Mouse (Mus musculus) embryo, embryonic 10 days (tissue): Measurements from ENCODE around the gene Gm37240.
"Not testable (repeated sequence)": the region's sequence is repeated elsewhere in the genome, so short reads cannot be mapped to it uniquely, and the experiment has no call there.

ENCODE experiments used
- DNase-seq: peaks from one replicate; pipeline ENCODE4 v3.0.0-alpha.2; 2015; ENCODE audit warnings: low spot score

Gene Gm37240

DNA sequence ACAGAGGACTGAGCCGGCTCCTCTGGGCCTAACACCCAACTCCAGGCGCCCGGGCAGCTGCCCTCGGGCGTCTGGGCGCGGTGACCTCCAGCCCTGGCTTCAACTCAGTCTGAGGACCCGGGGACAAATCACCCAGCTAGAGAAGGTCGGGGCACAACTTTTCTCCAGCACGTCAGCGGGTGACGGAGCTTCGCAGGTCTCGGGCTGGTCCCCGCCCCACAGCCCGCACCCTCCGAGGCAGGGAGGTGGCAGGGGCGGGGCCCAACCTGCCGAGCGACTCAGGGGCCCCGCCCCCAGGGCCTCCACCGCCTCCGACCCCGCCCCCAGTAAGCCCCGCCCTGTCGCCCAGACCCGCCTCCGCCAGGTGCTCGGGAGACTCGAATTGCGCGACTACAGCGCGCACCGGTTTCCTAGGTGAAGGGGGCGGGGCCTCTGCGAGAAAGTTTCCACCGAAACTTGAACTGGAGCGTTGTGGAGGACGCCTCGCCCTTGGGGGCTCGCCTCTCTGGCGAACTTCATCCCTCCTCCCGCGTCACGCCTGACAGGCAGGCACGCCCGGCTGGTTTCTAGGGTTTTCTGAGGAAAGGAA lies at the start of gene Gm37240, which contains the start of gene Glt28d2:
Gene Gm37240 (minus strand): TSS at position 280 of the 589 bp plus-strand sequence.
Gene Glt28d2 (minus strand): TSS at position 278 of the 589 bp plus-strand sequence.
- DNase-seq = peak; percentile 79

- no peak for DNase-seq
Measured at GRCm38 (mm10) chr3:85933586-85933985, 46.3 kb upstream of the Gm37240 start.

DNA sequence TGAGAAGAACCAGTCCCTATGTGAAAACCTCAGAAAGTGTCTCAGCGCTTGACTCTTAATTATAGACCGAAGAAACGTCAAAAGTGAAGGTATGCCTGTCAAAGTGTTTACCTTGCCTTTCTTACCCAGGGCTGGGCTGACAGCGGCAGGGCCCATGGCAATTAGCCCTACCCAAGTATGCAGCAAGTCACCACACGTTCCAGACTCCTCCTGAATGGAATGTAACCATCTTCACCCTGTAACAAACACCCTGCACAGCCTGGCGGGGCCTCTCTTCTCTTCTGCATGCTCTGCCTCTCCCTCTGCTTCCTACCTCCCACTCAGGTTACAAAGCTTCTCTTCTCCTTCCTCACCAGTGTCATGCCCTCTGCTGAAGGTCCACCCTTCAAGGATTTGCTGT lies 44.5 kb upstream of the Gm37240 start:
- DNase-seq = no peak

- DNase-seq = no peak
Measured at GRCm38 (mm10) chr3:85930671-85931255, 43.4 kb upstream of the Gm37240 start.

DNA sequence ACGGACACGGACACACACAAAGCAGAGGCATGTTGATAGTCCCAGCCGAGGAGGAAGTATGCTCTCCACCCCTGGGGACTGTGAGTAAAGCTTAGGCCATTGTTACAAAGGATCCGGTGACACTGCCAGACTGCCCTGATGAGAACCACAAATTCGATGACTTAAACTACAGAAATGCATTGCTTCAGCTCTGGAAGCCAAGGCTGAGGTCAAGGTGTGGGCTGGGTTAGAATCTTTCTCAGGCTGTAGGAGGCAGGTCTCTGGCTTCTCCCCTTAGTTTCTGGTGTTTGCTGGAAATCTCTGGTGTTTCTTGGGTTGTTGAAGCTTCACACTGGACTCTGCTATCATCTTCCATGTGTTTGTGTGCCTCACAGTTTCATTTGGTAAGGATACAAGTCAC lies 42.4 kb upstream of the Gm37240 start:
- no peak for DNase-seq

GRCm38 (mm10) chr3:85928140-85928611 lies 40.9 kb upstream of the Gm37240 start:
- DNase-seq = no peak

DNA sequence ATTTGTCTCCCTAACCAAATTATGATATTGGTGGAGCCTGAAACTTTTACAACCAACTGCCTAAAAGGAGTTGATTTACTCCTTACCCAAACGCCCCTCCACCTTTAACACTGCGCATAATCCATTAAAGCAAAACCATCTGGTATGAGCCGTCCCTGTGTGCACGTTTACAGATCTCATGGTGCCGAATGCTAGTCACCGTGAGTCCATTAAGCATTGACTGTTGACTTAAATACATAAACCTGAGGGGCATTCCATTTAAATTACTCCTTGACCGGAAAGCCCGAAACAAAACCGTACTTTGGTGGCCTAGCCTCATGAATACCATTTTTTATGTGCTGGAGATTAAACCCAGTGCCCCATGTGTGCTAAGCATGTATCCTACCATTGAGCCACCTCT lies 40.0 kb upstream of the Gm37240 start:
- no peak for DNase-seq

DNA sequence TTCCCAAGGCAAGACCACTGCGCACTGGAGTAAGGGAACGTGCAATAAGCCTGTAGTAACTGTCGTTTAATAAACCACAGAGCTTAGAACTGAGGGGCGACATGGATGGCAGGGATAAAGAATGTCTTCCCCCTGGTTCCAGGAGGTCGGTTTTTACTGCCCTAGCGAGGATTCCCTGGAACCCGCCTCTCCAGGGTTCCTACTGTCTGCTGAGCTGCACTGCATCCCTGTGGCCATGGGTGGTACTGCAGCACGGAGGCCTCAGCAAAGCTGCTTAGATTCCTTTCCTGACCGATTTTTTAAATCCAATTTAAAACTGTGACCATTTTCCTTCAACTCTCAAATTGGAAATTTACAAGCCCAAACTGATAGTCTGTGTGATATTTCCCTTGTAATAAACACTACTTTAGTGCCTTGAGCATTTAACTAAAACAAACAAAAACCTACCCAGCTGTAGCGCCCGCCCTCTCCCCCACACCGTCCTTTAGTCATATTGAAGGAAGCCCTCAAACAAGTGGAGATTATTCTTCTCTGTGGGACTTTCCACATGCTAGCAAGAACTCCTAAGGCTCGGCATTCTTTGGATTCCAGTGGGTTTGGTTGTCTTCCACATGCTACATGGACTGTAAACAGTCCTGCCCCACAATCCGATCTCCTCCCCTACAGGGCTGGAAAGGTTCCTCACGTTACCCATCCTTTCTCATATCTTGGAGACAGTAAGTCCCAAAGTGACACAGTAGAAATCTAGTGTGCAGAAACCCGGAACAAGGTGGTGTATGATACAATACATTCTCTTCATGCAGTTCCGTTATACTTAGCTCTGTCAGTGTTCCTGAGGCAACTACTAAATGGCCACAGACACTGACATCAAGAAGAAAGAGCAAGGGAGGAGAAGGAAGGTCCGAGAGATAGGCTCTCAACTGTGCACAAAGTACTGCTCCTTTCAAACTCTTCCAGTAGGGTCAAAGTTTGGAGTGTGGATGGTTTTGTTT lies 36.9 kb upstream of the Gm37240 start:
- DNase-seq = peak; percentile 91

- no peak for DNase-seq
Measured at GRCm38 (mm10) chr3:85923343-85923742, 36.0 kb upstream of the Gm37240 start.

DNA sequence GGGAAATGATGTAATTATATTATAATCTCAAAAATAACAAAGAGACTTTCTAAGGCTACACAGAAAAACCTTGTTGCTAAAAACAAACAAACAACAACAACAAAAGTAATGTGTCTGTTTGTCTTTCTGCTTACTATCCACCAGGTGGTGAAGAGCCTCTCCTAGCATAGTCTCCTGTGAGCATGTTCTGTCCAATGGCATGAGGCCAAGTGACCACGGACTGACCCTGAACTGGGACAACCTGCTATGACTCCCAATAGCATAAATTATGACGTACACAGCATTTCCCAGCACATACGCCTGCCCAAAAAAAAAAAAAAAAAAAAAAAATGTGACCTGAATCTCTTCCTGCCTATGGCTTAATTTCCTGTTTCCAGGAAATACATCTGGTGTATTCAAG lies 35.0 kb upstream of the Gm37240 start:
- no peak for DNase-seq

- DNase-seq = not testable (repeated sequence)
Measured at GRCm38 (mm10) chr3:85920671-85921070, 33.4 kb upstream of the Gm37240 start.

- DNase-seq = peak; percentile 55
Measured at GRCm38 (mm10) chr3:85917600-85917999, 30.3 kb upstream of the Gm37240 start.

- no peak for DNase-seq
Measured at GRCm38 (mm10) chr3:85914806-85915205, 27.5 kb upstream of the Gm37240 start.

GRCm38 (mm10) chr3:85907136-85907535 lies 19.8 kb upstream of the Gm37240 start:
- peak; percentile 18 for DNase-seq

- DNase-seq = no peak
Measured at GRCm38 (mm10) chr3:85904371-85904770, 17.1 kb upstream of the Gm37240 start.

- DNase-seq = no peak
Measured at GRCm38 (mm10) chr3:85895020-85895419, 7.7 kb upstream of the Gm37240 start.

GRCm38 (mm10) chr3:85891571-85891970 lies 4.3 kb upstream of the Gm37240 start:
- DNase-seq = no peak

DNA sequence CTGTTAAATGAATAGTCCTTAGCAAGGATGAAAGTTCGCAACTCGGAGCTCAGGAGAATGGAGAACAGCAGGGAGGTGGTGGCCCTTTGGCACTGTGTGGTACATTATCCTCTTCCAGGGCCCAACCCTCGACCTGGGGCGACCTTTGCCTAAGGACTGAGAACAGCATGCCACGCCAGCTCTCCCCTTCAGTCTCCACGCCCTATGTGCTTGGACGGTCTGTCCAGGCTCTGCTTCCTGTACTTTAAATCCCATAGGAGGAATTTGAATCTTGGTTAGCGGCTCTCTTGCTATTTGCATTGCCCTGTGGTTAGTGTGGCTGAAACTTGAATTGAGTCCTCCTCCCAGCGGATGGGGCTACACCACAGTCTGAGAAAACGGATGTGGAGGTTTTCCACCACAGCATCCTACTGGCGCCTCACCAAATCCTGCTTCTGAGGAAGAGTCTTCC lies 928 bp upstream of the Gm37240 start:
- peak; percentile 38 for DNase-seq

DNA sequence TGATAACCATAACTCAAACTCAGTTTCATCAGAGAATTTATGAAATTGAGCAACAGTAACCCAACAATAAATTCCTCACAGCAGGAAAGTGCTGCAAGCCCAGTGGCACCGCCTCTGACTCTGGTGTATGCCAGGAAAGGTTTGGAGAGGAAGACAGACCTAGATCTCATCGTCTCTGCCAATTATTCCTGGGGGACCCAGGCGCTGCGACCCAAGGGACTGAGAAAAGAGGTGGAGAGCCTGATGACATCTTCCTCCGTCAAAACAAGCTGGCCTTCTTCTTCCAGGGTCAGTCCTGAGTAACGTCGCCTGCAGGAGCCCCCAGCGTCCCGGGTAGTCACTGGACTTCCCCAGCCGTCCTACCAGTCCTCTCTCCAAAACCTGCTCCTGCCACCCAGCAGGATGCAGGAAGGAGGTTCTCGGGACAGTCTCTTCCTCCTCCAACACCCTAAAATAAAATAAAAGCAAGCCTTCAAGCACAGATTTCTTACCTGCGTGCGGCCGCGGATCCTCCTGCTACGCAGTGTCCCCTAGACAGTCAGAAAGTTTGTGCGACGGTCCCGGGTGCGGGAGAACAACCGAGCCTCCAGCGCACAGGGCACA lies 581 bp downstream of the Gm37240 start:
- DNase-seq = no peak

DNA sequence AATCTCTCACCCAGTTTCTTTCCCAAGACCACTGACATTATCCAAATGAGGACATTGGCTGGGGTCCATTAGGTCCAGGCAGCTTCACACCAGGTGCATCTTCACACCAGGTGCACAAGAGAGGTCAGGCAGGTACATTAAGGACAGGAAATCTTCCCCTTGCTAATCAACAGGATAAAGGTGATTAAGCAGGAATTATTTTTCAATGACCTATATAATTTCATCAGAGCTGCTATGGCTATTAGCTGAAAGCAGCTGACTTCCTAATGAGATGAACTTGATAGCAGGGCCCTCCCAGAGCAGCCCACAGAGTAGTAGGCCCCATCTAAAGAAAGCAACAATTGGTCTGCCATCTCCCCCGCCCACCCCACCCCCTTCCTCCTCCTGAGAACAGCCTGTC lies 1.4 kb downstream of the Gm37240 start:
- no peak for DNase-seq

DNA sequence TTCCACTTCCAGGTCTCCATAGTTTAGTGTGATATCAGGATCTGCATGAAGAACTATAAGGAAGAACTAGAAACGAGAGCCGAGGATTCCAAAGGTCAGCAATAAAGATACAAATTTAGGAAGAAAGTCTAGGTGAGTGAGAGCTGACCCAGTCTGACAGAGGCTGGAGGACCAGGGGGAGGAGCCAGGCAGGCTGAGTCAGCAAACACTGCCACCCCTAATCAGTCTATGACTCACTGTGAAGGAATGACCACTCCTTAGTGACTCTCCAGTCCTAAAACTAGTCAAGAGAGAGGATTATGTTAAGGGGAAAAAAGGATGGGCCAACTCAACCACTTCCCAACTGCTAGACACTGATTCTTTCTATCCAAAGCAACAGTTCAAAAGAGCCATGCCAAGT lies 6.6 kb downstream of the Gm37240 start:
- DNase-seq = no peak

- no peak for DNase-seq
Measured at GRCm38 (mm10) chr3:85880068-85880467, 7.2 kb downstream of the Gm37240 start.
